Mouse (Mus musculus) yolk sac, embryonic 10.5 days (tissue): ENCODE measurements around the gene Mapk7.

ENCODE experiments used
- DNase-seq: peaks from one replicate; pipeline ENCODE4 v3.0.0-alpha.2; 2017; ENCODE audit warnings: low spot score

Gene Mapk7

GRCm38 (mm10) chr11:61490944-61491520, 3.2 kb downstream of the Mapk7 start:
- no peak for DNase-seq

- DNase-seq = no peak
These were observed 4.3 kb downstream of the Mapk7 start for GRCm38 (mm10) chr11:61489874-61490273.

GRCm38 (mm10) chr11:61489085-61489484, 5.1 kb downstream of the Mapk7 start:
- no peak for DNase-seq

GRCm38 (mm10) chr11:61487936-61488335, 6.3 kb downstream of the Mapk7 start:
- no peak for DNase-seq

GRCm38 (mm10) chr11:61487401-61487800, 6.8 kb downstream of the Mapk7 start:
- DNase-seq = no peak

GRCm38 (mm10) chr11:61486458-61487219, 7.6 kb downstream of the Mapk7 start:
- no peak for DNase-seq

GRCm38 (mm10) chr11:61485541-61486457, 8.4 kb downstream of the Mapk7 start:
- no peak for DNase-seq

GRCm38 (mm10) chr11:61484613-61485540, 9.3 kb downstream of the Mapk7 start, which contains the start of gene Mfap4:
Mfap4 (plus strand) TSS chr11:61485431.
- peak; percentile 61 for DNase-seq

GRCm38 (mm10) chr11:61484256-61484612, 10.0 kb downstream of the Mapk7 start:
- DNase-seq = no peak

- DNase-seq = no peak
These were observed 10.9 kb downstream of the Mapk7 start for GRCm38 (mm10) chr11:61483226-61483845.

GRCm38 (mm10) chr11:61481239-61482090, 12.7 kb downstream of the Mapk7 start:
- no peak for DNase-seq

GRCm38 (mm10) chr11:61478788-61479187, 15.4 kb downstream of the Mapk7 start:
- no peak for DNase-seq

GRCm38 (mm10) chr11:61477566-61478508, 16.4 kb downstream of the Mapk7 start:
- DNase-seq = no peak

- peak; percentile 35 for DNase-seq
These were observed 17.3 kb downstream of the Mapk7 start for GRCm38 (mm10) chr11:61476786-61477382.

GRCm38 (mm10) chr11:61473630-61474029, 20.6 kb downstream of the Mapk7 start:
- DNase-seq = no peak

- no peak for DNase-seq
These were observed 23.3 kb downstream of the Mapk7 start for GRCm38 (mm10) chr11:61470880-61471279.

- no peak for DNase-seq
These were observed 24.8 kb downstream of the Mapk7 start for GRCm38 (mm10) chr11:61469317-61469917.

- no peak for DNase-seq
These were observed 25.7 kb downstream of the Mapk7 start for GRCm38 (mm10) chr11:61468534-61468933.
